Mouse (Mus musculus): ENCODE results near the gene Obscn.

Gene Obscn

GRCm38 (mm10) chr11:59135904-59136452 is at the start of gene Obscn:
Obscn (minus strand) TSS chr11:59136402.
- no peak for DNase-seq (ENCODE audit: low read depth, low spot score)

GRCm38 (mm10) chr11:59185490-59185889 is 49.3 kb upstream of the Obscn start:
- DNase-seq (ENCODE audit: low read depth, low spot score), result no peak

- no peak for DNase-seq (ENCODE audit: low read depth, low spot score)
These were observed 47.6 kb upstream of the Obscn start for GRCm38 (mm10) chr11:59183821-59184220.

- no peak for DNase-seq (ENCODE audit: low read depth, low spot score)
These were observed 46.7 kb upstream of the Obscn start, which contains the start of gene Gjc2 for GRCm38 (mm10) chr11:59182864-59183331. Gjc2 (minus strand) TSS chr11:59183213.

- DNase-seq (ENCODE audit: low read depth, low spot score), result no peak
These were observed 40.7 kb upstream of the Obscn start for GRCm38 (mm10) chr11:59176921-59177320.

GRCm38 (mm10) chr11:59176475-59176874 is 40.3 kb upstream of the Obscn start:
- no peak for DNase-seq (ENCODE audit: low read depth, low spot score)

GRCm38 (mm10) chr11:59174189-59174838 is 38.1 kb upstream of the Obscn start:
- DNase-seq (ENCODE audit: low read depth, low spot score), result no peak

GRCm38 (mm10) chr11:59170549-59170948 is 34.3 kb upstream of the Obscn start:
- no peak for DNase-seq (ENCODE audit: low read depth, low spot score)

- DNase-seq (ENCODE audit: low read depth, low spot score), result no peak
These were observed 33.6 kb upstream of the Obscn start for GRCm38 (mm10) chr11:59169807-59170206.

- DNase-seq (ENCODE audit: low read depth, low spot score), result no peak
These were observed 29.5 kb upstream of the Obscn start for GRCm38 (mm10) chr11:59165616-59166241.

GRCm38 (mm10) chr11:59164384-59164783 is 28.2 kb upstream of the Obscn start:
- DNase-seq (ENCODE audit: low read depth, low spot score), result no peak

- peak; percentile 94 for DNase-seq (ENCODE audit: low read depth, low spot score)
These were observed 27.3 kb upstream of the Obscn start, which contains the start of gene Iba57 for GRCm38 (mm10) chr11:59163255-59164236. Iba57 (minus strand) TSS chr11:59163739.

- DNase-seq (ENCODE audit: low read depth, low spot score), result no peak
These were observed 26.4 kb upstream of the Obscn start for GRCm38 (mm10) chr11:59162443-59163254.

- DNase-seq (ENCODE audit: low read depth, low spot score), result no peak
These were observed 25.2 kb upstream of the Obscn start for GRCm38 (mm10) chr11:59161398-59161797.

GRCm38 (mm10) chr11:59159558-59159957 is 23.4 kb upstream of the Obscn start:
- no peak for DNase-seq (ENCODE audit: low read depth, low spot score)

- no peak for DNase-seq (ENCODE audit: low read depth, low spot score)
These were observed 22.9 kb upstream of the Obscn start for GRCm38 (mm10) chr11:59159099-59159498.

GRCm38 (mm10) chr11:59155900-59156299 is 19.7 kb upstream of the Obscn start:
- DNase-seq (ENCODE audit: low read depth, low spot score), result no peak

GRCm38 (mm10) chr11:59154220-59154619 is 18.0 kb upstream of the Obscn start:
- DNase-seq (ENCODE audit: low read depth, low spot score), result no peak

GRCm38 (mm10) chr11:59151729-59152128 is 15.5 kb upstream of the Obscn start:
- no peak for DNase-seq (ENCODE audit: low read depth, low spot score)

- DNase-seq (ENCODE audit: low read depth, low spot score), result no peak
These were observed 13.1 kb upstream of the Obscn start for GRCm38 (mm10) chr11:59149302-59149701.

- no peak for DNase-seq (ENCODE audit: low read depth, low spot score)
These were observed 6.8 kb upstream of the Obscn start for GRCm38 (mm10) chr11:59142962-59143361.
